Mouse (Mus musculus) limb, embryonic 14.5 days (tissue): ENCODE results near the gene Fam192a. TPM values are rescaled to one million over a fixed set of nuclear protein-coding genes. Genes with fewer than 3 reads are reported as not detected.
A peak's percentile ranks its signal among the peaks of the same experiment; 100 is the strongest.

Experiments
- ATAC-seq: fragments of 200-750 bp; cut with Nextera tagmentation; 2 replicates; pipeline ENCODE4 v1.8.0; 2017; ENCODE audit warnings: low read depth, moderate number of reproducible peaks, moderate TSS enrichment; ENCODE audit not compliant: low FRiP score
- DNase-seq: peaks from one replicate; pipeline ENCODE4 v3.0.0-alpha.2; 2015; ENCODE audit warnings: low spot score
- H3K27ac ChIP-seq: fragments of 300-500 bp; sonication (generic); replicated peaks from 2 replicates; pipeline ENCODE4 v1.5.1; 2014; ENCODE audit warnings: low read depth, mild to moderate bottlenecking, low read length, moderate library complexity, mixed read lengths
- H3K27me3 ChIP-seq: fragments of 300-500 bp; sonication (generic); 2 replicates; pipeline ENCODE4 v1.6.1; 2014; ENCODE audit warnings: low read length, mixed read lengths; ENCODE audit not compliant: control insufficient read depth, insufficient read depth
- H3K36me3 ChIP-seq: fragments of 300-500 bp; sonication (generic); 2 replicates; pipeline ENCODE4 v1.6.1; 2014; ENCODE audit warnings: mild to moderate bottlenecking, low read length, moderate library complexity, mixed read lengths; ENCODE audit not compliant: control insufficient read depth, insufficient read depth
- H3K4me1 ChIP-seq: fragments of 300-500 bp; sonication (generic); 2 replicates; pipeline ENCODE4 v1.6.1; 2014; ENCODE audit warnings: antibody characterized with exemption, low read length, mixed read lengths; ENCODE audit not compliant: control insufficient read depth, insufficient read depth
- H3K4me2 ChIP-seq: fragments of 300-500 bp; sonication (generic); replicated peaks from 2 replicates; pipeline ENCODE4 v1.6.1; 2014; ENCODE audit warnings: low read depth, mild to moderate bottlenecking, low read length, moderate library complexity; ENCODE audit not compliant: severe bottlenecking
- H3K4me3 ChIP-seq: fragments of 300-500 bp; sonication (generic); replicated peaks from 2 replicates; pipeline ENCODE4 v1.5.1; 2014; ENCODE audit warnings: low read length
- H3K9ac ChIP-seq: fragments of 300-500 bp; sonication (generic); 2 replicates; pipeline ENCODE4 v1.6.1; 2014; ENCODE audit warnings: mild to moderate bottlenecking, low read depth, low read length, moderate library complexity; ENCODE audit not compliant: severe bottlenecking
- H3K9me3 ChIP-seq: fragments of 300-500 bp; sonication (generic); 2 replicates; pipeline ENCODE4 v1.6.1; 2016; ENCODE audit warnings: low read length; ENCODE audit not compliant: control insufficient read depth
- POLR2A ChIP-seq: fragments of 200-500 bp; IDR thresholded peaks from 2 replicates; pipeline ENCODE4 v1.8.0; 2012; ENCODE audit warnings: inconsistent platforms, mild to moderate bottlenecking, moderate library complexity, borderline replicate concordance; ENCODE audit not compliant: insufficient read depth, insufficient read length; ENCODE audit errors: extremely low read depth
- WGBS: fragments of 180-500 bp; shearing (Covaris S2); extraction: QIAGEN DNeasy Blood & Tissue Kit; methylation state at CpG from one replicate; pipeline ENCODE4 v1.1.7; 2014; 5-methylcytosine and 5-hydroxymethylcytosine counted together
- polyA plus RNA-seq, 2 experiments: library from polyadenylated mRNA; depleted of rRNA in 1 of 2; stranded (reverse) in 1 of 2; unstranded in 1 of 2; fragments of >200 nt; fragmentation: Nextera tagmentation in 1 of 2; extraction: Ambion mirVana in 1 of 2; gene quantifications; 2 replicates each; pipeline versions ENCODE4 v1.2.1 to v1.2.3; 2012 to 2014

Gene Fam192a
- polyA plus RNA-seq, 2 experiments = 43.4 to 61.5 TPM

DNA sequence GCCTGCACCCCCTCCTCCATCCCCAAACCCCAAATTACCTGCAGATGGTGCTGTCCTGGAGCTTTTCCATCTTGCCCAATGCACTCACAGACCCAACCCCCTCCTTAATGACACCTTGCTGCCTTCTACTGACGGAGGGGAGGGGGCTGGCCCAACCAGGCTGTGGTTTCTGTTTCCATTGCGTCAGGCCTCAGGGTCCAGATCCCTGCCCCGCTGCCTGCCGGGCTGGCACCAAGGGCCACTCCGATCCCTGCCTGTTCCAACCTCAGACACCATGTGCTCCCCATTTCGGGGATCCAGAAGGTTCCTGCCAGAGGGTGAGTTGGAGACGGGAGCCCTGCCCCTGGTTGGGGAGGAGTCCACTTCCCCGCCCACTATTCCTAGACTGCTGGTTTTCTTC, 57.8 kb downstream of the Fam192a start:
- ATAC-seq = peak; percentile 26; the same call in 1 of the 2 replicates
- Histone ChIP-seq H3K9ac (no peak overlapping the region), H3K4me2 (peak overlapping the region; percentile 13; the same call in 1 of the 2 replicates), H3K27me3 (no peaks in the 10 kb centered on the region), H3K27ac (no peak overlapping the region), H3K9me3 (no peaks in the 10 kb centered on the region), H3K4me3 (no peak overlapping the region), H3K36me3 (no peaks in the 10 kb centered on the region), H3K4me1 (0 out of 2 replicates have a peak, but pooled peaks cover 7% of the 10 kb centered on the region)
- DNase-seq = no peak
- 16% methylated on average over 8 of the region's 8 CpGs for WGBS
- no peak for TF ChIP-seq POLR2A

DNA sequence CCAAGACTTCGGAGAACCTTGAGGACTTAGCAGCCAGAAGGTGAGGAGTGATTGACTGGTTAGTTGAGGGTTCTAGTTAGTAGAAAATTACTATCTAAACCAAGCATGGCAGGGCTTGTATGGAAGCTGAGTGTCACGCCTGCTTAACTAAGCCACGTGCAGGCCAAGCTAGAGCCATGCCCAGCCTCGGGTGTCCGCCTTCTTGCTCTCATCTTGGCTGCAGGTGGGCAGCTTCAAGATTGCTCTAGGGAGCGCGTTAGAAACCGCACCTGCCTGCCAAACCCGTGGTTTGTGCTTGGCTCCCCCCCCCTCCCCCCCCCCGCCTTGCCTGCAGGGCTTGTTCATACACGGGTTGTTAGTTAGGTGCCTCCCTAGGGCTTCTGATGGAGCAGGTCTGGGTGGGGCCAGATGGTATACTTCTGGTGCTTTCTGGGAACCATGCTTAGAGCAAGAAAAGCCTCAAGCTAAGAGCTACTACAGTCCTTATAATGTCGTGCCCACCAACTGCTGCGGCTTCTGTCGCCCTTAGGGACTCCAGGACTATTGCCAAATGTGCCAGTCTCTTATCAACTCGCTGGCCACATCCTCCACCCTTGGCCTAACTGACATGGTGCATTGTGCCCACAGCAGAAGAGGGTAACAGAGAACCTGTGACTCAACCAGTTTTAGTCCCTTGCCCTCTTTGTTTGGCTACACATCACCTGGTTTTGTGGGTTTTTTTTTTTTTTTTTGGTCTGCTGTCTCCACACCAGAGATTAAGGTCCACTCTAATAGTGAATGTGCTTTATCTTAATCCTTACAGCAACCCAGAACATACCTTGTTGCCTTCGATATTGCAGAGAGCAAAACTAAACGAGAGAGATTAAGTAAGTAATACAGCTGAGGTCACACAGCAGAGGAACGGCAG, 60.7 kb downstream of the Fam192a start:
- ATAC-seq = no peak
- 0 out of 2 replicates have a peak, but pooled peaks cover 7% of the 10 kb centered on the region for H3K4me1 ChIP-seq
- H3K9me3 ChIP-seq = no peaks in the 10 kb centered on the region
- no peaks in the 10 kb centered on the region for H3K36me3 ChIP-seq
- no peak overlapping the region for H3K4me2 ChIP-seq
- 61% methylated on average over 16 of the region's 18 CpGs for WGBS
- TF ChIP-seq POLR2A = no peak
- no peak overlapping the region for H3K27ac ChIP-seq
- no peak for DNase-seq
- H3K9ac ChIP-seq = no peak overlapping the region
- no peaks in the 10 kb centered on the region for H3K27me3 ChIP-seq
- no peak overlapping the region for H3K4me3 ChIP-seq

DNA sequence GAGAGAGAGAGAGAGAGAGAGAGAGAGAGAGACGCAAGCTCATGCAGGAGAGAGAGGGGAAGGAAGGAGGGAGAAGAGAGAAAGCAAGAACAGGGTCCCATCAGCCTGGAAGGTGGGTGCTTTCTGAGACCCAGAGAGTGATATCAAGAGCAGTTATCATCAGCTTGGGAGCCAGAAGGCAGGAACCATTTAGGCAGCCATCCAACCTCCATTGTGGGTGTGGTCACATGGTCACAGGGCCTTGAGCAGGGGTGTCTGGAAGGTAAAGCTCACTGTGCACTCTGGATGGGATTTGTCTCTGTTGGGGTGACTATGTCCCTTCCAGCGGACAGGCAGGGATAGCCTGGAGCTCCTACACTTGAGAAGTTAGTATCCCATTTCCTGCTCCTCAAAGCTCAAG, 61.8 kb downstream of the Fam192a start:
- 100% methylated on average over 2 of the region's 2 CpGs for WGBS
- Histone ChIP-seq H3K4me2 (no peak overlapping the region), H3K4me1 (0 out of 2 replicates have a peak, but pooled peaks cover 7% of the 10 kb centered on the region), H3K4me3 (no peak overlapping the region), H3K27me3 (0 out of 2 replicates have a peak, but pooled peaks cover 1% of the 10 kb centered on the region), H3K27ac (no peak overlapping the region), H3K36me3 (no peaks in the 10 kb centered on the region), H3K9me3 (no peaks in the 10 kb centered on the region), H3K9ac (no peak overlapping the region)
- DNase-seq (no peak), ATAC-seq (no peak)
- no peak for TF ChIP-seq POLR2A

DNA sequence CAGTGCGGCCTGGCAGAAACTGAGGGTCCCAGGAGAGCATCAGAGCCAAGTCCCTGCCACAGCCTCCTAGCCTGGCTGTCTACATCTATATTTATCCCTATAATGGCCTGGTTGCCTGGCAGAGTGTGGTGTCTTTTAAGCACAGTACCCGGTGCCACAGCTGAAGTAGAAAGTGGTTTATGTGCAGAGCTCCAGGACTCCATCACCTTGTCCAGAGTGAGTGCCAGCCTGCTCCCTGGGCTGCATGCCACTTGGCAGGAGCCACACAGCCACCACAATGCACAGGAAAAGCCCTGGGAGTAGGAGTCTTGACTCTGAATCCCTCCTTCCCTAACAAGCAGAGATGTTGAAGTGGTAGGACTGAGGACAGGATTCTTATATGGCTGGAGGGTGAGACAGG, 64.3 kb downstream of the Fam192a start:
- H3K4me3 ChIP-seq = no peak overlapping the region

DNA sequence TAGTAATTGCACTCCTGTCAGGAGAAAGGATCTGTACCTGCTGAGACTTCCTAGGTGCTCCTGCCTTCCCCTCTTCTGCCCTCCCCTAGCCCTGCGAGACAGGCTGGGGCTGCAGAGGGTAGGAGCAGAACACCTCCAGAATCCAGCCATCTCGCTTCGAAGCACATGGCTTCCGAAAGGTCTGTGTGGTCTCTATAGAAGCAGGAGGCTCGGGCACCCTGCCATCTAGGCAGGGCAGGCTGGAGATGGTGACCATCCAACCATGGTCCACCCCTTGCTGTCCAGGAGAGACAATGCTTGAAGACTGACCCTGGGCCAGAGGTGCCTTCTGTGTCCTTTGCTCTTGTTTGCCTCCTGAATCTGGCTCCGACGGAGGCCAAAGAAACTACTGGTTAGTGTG, 66.2 kb downstream of the Fam192a start:
- no peaks in the 10 kb centered on the region for H3K9me3 ChIP-seq
- H3K27ac ChIP-seq = no peak overlapping the region
- no peak for TF ChIP-seq POLR2A
- no peaks in the 10 kb centered on the region for H3K36me3 ChIP-seq
- no peak overlapping the region for H3K9ac ChIP-seq
- DNase-seq (no peak), ATAC-seq (no peak)
- H3K4me2 ChIP-seq = no peak overlapping the region
- WGBS = 68% methylated on average over 7 of the region's 7 CpGs
- H3K4me3 ChIP-seq = no peak overlapping the region
- peaks cover 28% of the 10 kb centered on the region for H3K27me3 ChIP-seq
- H3K4me1 ChIP-seq = 0 out of 2 replicates have a peak, but pooled peaks cover 3% of the 10 kb centered on the region

More for the DNA sequence above, 64.3 kb downstream of the Fam192a start:
- H3K9ac ChIP-seq = no peak overlapping the region
- H3K9me3 ChIP-seq = no peaks in the 10 kb centered on the region
- no peaks in the 10 kb centered on the region for H3K36me3 ChIP-seq
- H3K27ac ChIP-seq = no peak overlapping the region
- no peak overlapping the region for H3K4me2 ChIP-seq
- WGBS = 81% methylated on average over 2 of the region's 2 CpGs
- no peaks in the 10 kb centered on the region for H3K4me1 ChIP-seq
- peaks cover 19% of the 10 kb centered on the region for H3K27me3 ChIP-seq
- DNase-seq (no peak), ATAC-seq (no peak)
- no peak for TF ChIP-seq POLR2A
